Comparison of ENCODE assay signal across 19 mouse cellular contexts in genomic region chr19:41248968-41249367, GRCm38 (mm10). TPM values are rescaled to one million over a fixed set of nuclear protein-coding genes. Genes with fewer than 3 reads are reported as not detected.
DNase-seq lines count a peak whose midpoint lies in the region; ATAC-seq and TF ChIP-seq lines count a peak whose summit lies in the region.
"Had no signal": no experiment of that assay in that cellular context is flagged by ENCODE, and none has a peak within 500 bp of the region (broad histone marks: within the 10 kb centered on the region; RNA-seq: fewer than 3 reads in every experiment).

No protein-coding gene starts in this region.

- no peak for ATAC-seq in heart, embryonic 13.5 days (ENCODE audit: extremely low read depth, insufficient number of reproducible peaks, low FRiP score, low TSS enrichment)
- ATAC-seq in lung, embryonic 14.5 days (ENCODE audit: insufficient read depth): no peak
- ATAC-seq: activated CD4-positive, CD25-positive, alpha-beta regulatory T cell, adult 4 months; forebrain, postnatal 0 days; intestine, embryonic 16.5 days had no signal

- H3K9ac ChIP-seq in heart, embryonic 13.5 days: 0 out of 2 replicates have a peak overlapping the region, but pooled peaks have one; percentile 37
- H3K9ac ChIP-seq in lung, embryonic 14.5 days: no peak overlapping the region
- H3K9ac ChIP-seq: forebrain, postnatal 0 days; hindbrain, embryonic 13.5 days; limb, embryonic 12.5 days had no signal

- TF ChIP-seq POLR2A in lung, adult 2 months (IDR thresholded peaks at IDR 0.05; ENCODE audit: borderline replicate concordance, extremely low read depth, low read depth, low read length): no peak

- 10% methylated on average over 4 of the region's 4 CpGs for WGBS in heart, embryonic 13.5 days
- 40% methylated on average over 4 of the region's 4 CpGs for WGBS in lung, adult 2 months
- WGBS in lung, embryonic 14.5 days: 33% methylated on average over 4 of the region's 4 CpGs

- no peak for DNase-seq in heart, postnatal 25 days (ENCODE audit: low spot score)
- peak; percentile 12 to 30 for DNase-seq in lung, adult 18-20 months
- no peak for DNase-seq in lung, adult 2 months
- DNase-seq in lung, embryonic 14.5 days: peak; percentile 57
- no peak for DNase-seq in gastrocnemius, postnatal 36 days
- no peak for DNase-seq in urinary bladder, postnatal 36 days (ENCODE audit: low spot score in 2 of 2)
- no peak for DNase-seq in left cerebral cortex, postnatal 4 days
- DNase-seq: cerebellum, adult 11 months; forebrain, postnatal 0 days; gastrocnemius, postnatal 14 days; layer of hippocampus, postnatal 36 days had no signal

- H3K4me2 ChIP-seq in heart, embryonic 13.5 days: no peak overlapping the region
- no peak overlapping the region for H3K4me2 ChIP-seq in lung, embryonic 14.5 days
- H3K4me2 ChIP-seq: hindbrain, embryonic 13.5 days; limb, embryonic 12.5 days; midbrain, embryonic 11.5 days had no signal

- intact Hi-C loops in heart, postnatal 25 days (cut with DNase I): no loop called here
- intact Hi-C loops in gastrocnemius, postnatal 36 days (cut with DNase I): loop anchor here (5.0 kb wide), 1 partner anchor 162 kb away; no protein-coding TSS in a partner anchor
- intact Hi-C loops in left cerebral cortex, postnatal 4 days (cut with DNase I): loop anchor here (5.0 kb wide), 1 partner anchor 162 kb away; no protein-coding TSS in a partner anchor

- no peaks in the 10 kb centered on the region for H3K27me3 ChIP-seq in heart, embryonic 13.5 days (replicated peaks)
- no peaks in the 10 kb centered on the region for H3K27me3 ChIP-seq in lung, embryonic 14.5 days (ENCODE audit: insufficient read depth, low read length)
- H3K27me3 ChIP-seq: hindbrain, embryonic 13.5 days; limb, embryonic 12.5 days had no signal

- peaks cover 45% of the 10 kb centered on the region for H3K4me1 ChIP-seq in heart, embryonic 13.5 days
- no peaks in the 10 kb centered on the region for H3K4me1 ChIP-seq in lung, adult 2 months (ENCODE audit: control insufficient read depth, insufficient read depth, low read length)
- H3K4me1 ChIP-seq in lung, embryonic 14.5 days (ENCODE audit: insufficient read depth): no peaks in the 10 kb centered on the region
- H3K4me1 ChIP-seq: limb, embryonic 12.5 days had no signal

- H3K9me3 ChIP-seq in heart, embryonic 13.5 days: no peaks in the 10 kb centered on the region
- H3K9me3 ChIP-seq in lung, embryonic 14.5 days (ENCODE audit: low read depth, low read length): no peaks in the 10 kb centered on the region
- H3K9me3 ChIP-seq: hindbrain, embryonic 13.5 days; limb, embryonic 12.5 days had no signal

- no peak overlapping the region for H3K4me3 ChIP-seq in heart, embryonic 13.5 days
- H3K4me3 ChIP-seq in lung, adult 2 months (replicated peaks; ENCODE audit: extremely low read depth, low read depth, low read length): no peak overlapping the region
- H3K4me3 ChIP-seq in lung, embryonic 14.5 days (ENCODE audit: low read depth, low read length): no peak overlapping the region
- H3K4me3 ChIP-seq: hindbrain, embryonic 13.5 days; limb, embryonic 12.5 days had no signal

- H3K27ac ChIP-seq in heart, embryonic 13.5 days (replicated peaks): peak overlapping the region; percentile 69
- H3K27ac ChIP-seq in lung, embryonic 14.5 days (ENCODE audit: low read depth): no peak overlapping the region
- H3K27ac ChIP-seq: hindbrain, embryonic 13.5 days; limb, embryonic 12.5 days had no signal

- H3K36me3 ChIP-seq in heart, embryonic 13.5 days: peaks cover 45% of the 10 kb centered on the region
- H3K36me3 ChIP-seq in lung, embryonic 14.5 days (ENCODE audit: insufficient read depth): peaks cover 50% of the 10 kb centered on the region

- no peak for TF ChIP-seq CTCF in lung, adult 2 months (IDR thresholded peaks at IDR 0.05; ENCODE audit: insufficient read depth, low read length)
- no peak for TF ChIP-seq CTCF in lung, embryonic 14.5 days (IDR thresholded peaks at IDR 0.05; ENCODE audit: low read depth)

RNA-seq across cellular contexts. Expression of gene Tm9sf3, which starts 14.8 kb away (rescaled TPM):
- polyA plus RNA-seq in heart, embryonic 13.5 days (2015; fragmentation: Nextera tagmentation; extraction: Ambion mirVana): 87.9 and 92.9 TPM in 2 replicates
- 10 to 100 TPM; 72.5 to 82.2 TPM for total RNA-seq in heart, postnatal 25 days (2021)
- 41.6 and 65.4 TPM in 2 replicates for polyA plus RNA-seq in lung, adult 2 months (2012; rRNA removed)
- 172 and 176 TPM in 2 replicates for polyA plus RNA-seq in lung, embryonic 14.5 days (2014; fragmentation: Nextera tagmentation; extraction: Ambion mirVana)
- 10 to 100 TPM; 57.8 to 63.3 TPM for total RNA-seq in gastrocnemius, postnatal 36 days (2021)
- 100 to 1,000 TPM; 126 to 130 TPM for total RNA-seq in left cerebral cortex, postnatal 4 days (2021)

RNA-seq across cellular contexts. Expression of gene Tll2, which starts 42.3 kb away (rescaled TPM):
- 0.05 TPM in 1 of 2 replicates, not detected in the other for polyA plus RNA-seq in heart, embryonic 13.5 days (2015; fragmentation: Nextera tagmentation; extraction: Ambion mirVana)
- total RNA-seq in heart, postnatal 25 days (2021): under 1 TPM; 0.50 to 0.70 TPM
- 0.03 and 0.21 TPM in 2 replicates for polyA plus RNA-seq in lung, adult 2 months (2012; rRNA removed)
- polyA plus RNA-seq in lung, embryonic 14.5 days (2014; fragmentation: Nextera tagmentation; extraction: Ambion mirVana): 0.05 TPM in 2 replicates
- total RNA-seq in gastrocnemius, postnatal 36 days (2021): under 1 TPM; 0.07 to 0.08 TPM
- 1 to 10 TPM in 1 of 2 experiments, under 1 TPM in 1; 0.64 to 1.6 TPM for total RNA-seq in left cerebral cortex, postnatal 4 days (2021)
- polyA plus RNA-seq: activated CD4-positive, CD25-positive, alpha-beta regulatory T cell, adult 4 months; C2C12; liver, embryonic 16.5 days had no signal

Comparison
In these comparisons a context has a peak if more than half of its experiments do, and no peak if none do; other contexts are left out.
1. DNase-seq: peak in lung, adult 18-20 months (2 of 2) and lung, embryonic 14.5 days (single experiment); none in heart, postnatal 25 days (single experiment), lung, adult 2 months (single experiment), gastrocnemius, postnatal 36 days (0 of 2), urinary bladder, postnatal 36 days (0 of 2) and left cerebral cortex, postnatal 4 days (single experiment).